Mouse (Mus musculus): ENCODE results near the gene Cox19.

DNA sequence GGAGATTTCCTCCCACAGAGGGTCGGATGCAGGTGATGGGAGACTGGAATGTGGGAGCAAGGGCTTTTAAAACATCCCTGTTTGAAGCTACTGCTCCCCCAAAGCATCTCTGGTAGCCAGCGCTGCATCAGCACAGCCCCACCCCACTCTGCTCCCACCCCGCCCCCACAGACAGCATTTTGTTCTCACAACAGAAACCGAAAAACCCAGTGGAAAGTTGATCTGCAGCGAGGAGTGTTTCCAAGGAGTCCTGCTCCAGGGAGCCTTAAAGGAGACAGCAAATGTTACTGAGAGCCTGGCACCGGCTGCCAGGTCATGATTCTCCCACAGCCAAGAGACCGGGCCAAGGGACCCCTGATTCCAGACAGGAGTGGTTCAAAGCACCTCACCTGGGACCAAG lies 20.5 kb downstream of the Cox19 start:
- TF ChIP-seq EP300 (IDR thresholded peaks at IDR 0.05; ENCODE audit: low read depth) (no peak), CTCF (IDR thresholded peaks at IDR 0.05; ENCODE audit: low read depth) (no peak)

Measured in heart, postnatal 0 days (tissue).